Mouse (Mus musculus) heart, embryonic 14.5 days (tissue): ENCODE data around the gene Ncor2. TPM values are rescaled to one million over a fixed set of nuclear protein-coding genes. Genes with fewer than 3 reads are reported as not detected.

Source experiments
- ATAC-seq: fragments of 200-750 bp; cut with Nextera tagmentation; 2 replicates; pipeline ENCODE4 v1.8.0; 2017; ENCODE audit warnings: low read depth, moderate TSS enrichment; ENCODE audit not compliant: insufficient number of reproducible peaks, insufficient read depth, low FRiP score
- H3K27ac ChIP-seq, 2 experiments: fragments of 200-500 bp in 1 of 2; fragments of 300-500 bp in 1 of 2; sonication (generic) in 1 of 2; replicated peaks in 1 of 2; 2 replicates each; pipeline ENCODE4 v1.5.1; 2012 to 2014; ENCODE audit warnings: low read depth in 2 of 2, low read length in 2 of 2, control low read depth in 1 of 2, mild to moderate bottlenecking in 1 of 2, mixed read lengths in 1 of 2; ENCODE audit not compliant: control insufficient read depth in 1 of 2, insufficient read depth in 1 of 2
- H3K27me3 ChIP-seq: fragments of 300-500 bp; sonication (generic); 2 replicates; pipeline ENCODE4 v1.6.1; 2014; ENCODE audit warnings: mild to moderate bottlenecking, low read length, control low read depth; ENCODE audit not compliant: control insufficient read depth, insufficient read depth
- H3K36me3 ChIP-seq: fragments of 300-500 bp; sonication (generic); 2 replicates; pipeline ENCODE4 v1.6.1; 2014; ENCODE audit warnings: mild to moderate bottlenecking, control low read depth, low read length, mixed read lengths; ENCODE audit not compliant: control insufficient read depth, insufficient read depth
- H3K4me1 ChIP-seq, 2 experiments: fragments of 200-500 bp in 1 of 2; fragments of 300-500 bp in 1 of 2; sonication (generic) in 1 of 2; 2 replicates each; pipeline ENCODE4 v1.6.1; 2012 to 2014; ENCODE audit warnings: low read length in 2 of 2, control low read depth in 1 of 2, mixed read lengths in 1 of 2; ENCODE audit not compliant: control insufficient read depth in 2 of 2, insufficient read depth in 2 of 2
- H3K4me2 ChIP-seq: fragments of 300-500 bp; sonication (generic); 2 replicates; pipeline ENCODE4 v1.6.1; 2014; ENCODE audit warnings: mild to moderate bottlenecking, low read length
- H3K4me3 ChIP-seq, 2 experiments: fragments of 200-500 bp in 1 of 2; fragments of 300-500 bp in 1 of 2; sonication (generic) in 1 of 2; 2 replicates each; pipeline ENCODE4 v1.5.1; 2012 to 2014; ENCODE audit warnings: low read length in 2 of 2, mild to moderate bottlenecking in 2 of 2, control low read depth in 1 of 2, low read depth in 1 of 2, moderate library complexity in 1 of 2; ENCODE audit not compliant: control insufficient read depth in 1 of 2, insufficient read depth in 1 of 2
- H3K9ac ChIP-seq: fragments of 300-500 bp; sonication (generic); 2 replicates; pipeline ENCODE4 v1.6.1; 2014; ENCODE audit warnings: mild to moderate bottlenecking, low read length
- H3K9me3 ChIP-seq: fragments of 300-500 bp; sonication (generic); 2 replicates; pipeline ENCODE4 v1.6.1; 2016; ENCODE audit warnings: low read length, control low read depth; ENCODE audit not compliant: control insufficient read depth
- WGBS: fragments of 180-500 bp; shearing (Covaris S2); extraction: QIAGEN DNeasy Blood & Tissue Kit; methylation state at CpG from one replicate; pipeline ENCODE4 v1.1.7; 2014; 5-methylcytosine and 5-hydroxymethylcytosine counted together
- polyA plus RNA-seq: library from polyadenylated mRNA; unstranded; fragments of >200 nt; fragmentation: Nextera tagmentation; extraction: Ambion mirVana; gene quantifications from 2 replicates; pipeline ENCODE4 v1.2.1, GENCODE M21; 2014

The Ncor2 gene
- polyA plus RNA-seq, 1 experiment from 2014 or later, result 17.6 TPM

- no peaks in the 10 kb centered on the region for H3K27me3 ChIP-seq
- H3K36me3 ChIP-seq, result no peaks in the 10 kb centered on the region
- H3K9me3 ChIP-seq, result no peaks in the 10 kb centered on the region
- H3K4me3 ChIP-seq, result peak overlapping the region; percentile 41 to 86
- 7% methylated on average over 21 of the region's 25 CpGs for WGBS
- peak overlapping the region; percentile 71 for H3K4me2 ChIP-seq
- peak overlapping the region; percentile 4 to 76; a peak in 2 of 4 replicates for H3K27ac ChIP-seq
- peaks cover 37 to 49% of the 10 kb centered on the region in 2 experiments for H3K4me1 ChIP-seq
- peak overlapping the region; percentile 72 for H3K9ac ChIP-seq
- no peak for ATAC-seq
These were observed 963 bp upstream of the Ncor2 start for GRCm38 (mm10) chr5:125179735-125180629.

- H3K4me2 ChIP-seq, result peak overlapping the region; percentile 71
- WGBS, result under 1% methylated on average over 59 of the region's 60 CpGs
- no peaks in the 10 kb centered on the region for H3K27me3 ChIP-seq
- peak; percentile 20 for ATAC-seq
- peak overlapping the region; percentile 90 for H3K9ac ChIP-seq
- peaks cover 41 to 47% of the 10 kb centered on the region in 2 experiments for H3K4me1 ChIP-seq
- peak overlapping the region; percentile 46 to 93 for H3K27ac ChIP-seq
- peak overlapping the region; percentile 86 to 92 for H3K4me3 ChIP-seq
- no peaks in the 10 kb centered on the region for H3K36me3 ChIP-seq
- no peaks in the 10 kb centered on the region for H3K9me3 ChIP-seq
These were observed 630 bp downstream of the Ncor2 start for GRCm38 (mm10) chr5:125178171-125179006.

GRCm38 (mm10) chr5:125177481-125178134 lies 1.4 kb downstream of the Ncor2 start:
- peak; percentile 37 for ATAC-seq
- Histone ChIP-seq H3K4me3 (peak overlapping the region; percentile 86 to 92), H3K9ac (peak overlapping the region; percentile 90), H3K9me3 (no peaks in the 10 kb centered on the region), H3K27ac (peak overlapping the region; percentile 46 to 93), H3K27me3 (no peaks in the 10 kb centered on the region), H3K36me3 (no peaks in the 10 kb centered on the region), H3K4me1 (peaks cover 45 to 52% of the 10 kb centered on the region in 2 experiments), H3K4me2 (peak overlapping the region; percentile 71)
- WGBS, result under 1% methylated on average over 38 of the region's 44 CpGs

- peak overlapping the region; percentile 90 for H3K9ac ChIP-seq
- H3K9me3 ChIP-seq, result no peaks in the 10 kb centered on the region
- no peaks in the 10 kb centered on the region for H3K36me3 ChIP-seq
- ATAC-seq, result no peak
- H3K4me1 ChIP-seq, result peaks cover 50 to 60% of the 10 kb centered on the region in 2 experiments
- H3K27ac ChIP-seq, result peak overlapping the region in 1 of 2 experiments; percentile 93; a peak in 3 of 4 replicates
- H3K27me3 ChIP-seq, result no peaks in the 10 kb centered on the region
- 30% methylated on average over 12 of the region's 12 CpGs for WGBS
- H3K4me2 ChIP-seq, result peak overlapping the region; percentile 71
- H3K4me3 ChIP-seq, result peak overlapping the region; percentile 86 to 92; a peak in 3 of 4 replicates
These were observed 2.2 kb downstream of the Ncor2 start for GRCm38 (mm10) chr5:125176864-125177263.

- Histone ChIP-seq H3K9ac (peak overlapping the region; percentile 90; the same call in 1 of the 2 replicates), H3K4me3 (no peak overlapping the region), H3K36me3 (no peaks in the 10 kb centered on the region), H3K27me3 (no peaks in the 10 kb centered on the region), H3K4me1 (peaks cover 52 to 65% of the 10 kb centered on the region in 2 experiments), H3K27ac (no peak overlapping the region), H3K9me3 (no peaks in the 10 kb centered on the region), H3K4me2 (peak overlapping the region; percentile 71)
- ATAC-seq, result no peak
- WGBS, result 49% methylated on average over 5 of the region's 5 CpGs
These were observed 2.7 kb downstream of the Ncor2 start for GRCm38 (mm10) chr5:125176370-125176766.

GRCm38 (mm10) chr5:125175673-125176369 lies 3.2 kb downstream of the Ncor2 start:
- Histone ChIP-seq H3K36me3 (no peaks in the 10 kb centered on the region), H3K27me3 (no peaks in the 10 kb centered on the region), H3K4me3 (no peak overlapping the region), H3K9me3 (no peaks in the 10 kb centered on the region), H3K4me2 (peak overlapping the region; percentile 35), H3K27ac (peak overlapping the region; percentile 17 to 74; a peak in 1 of 4 replicates), H3K4me1 (peaks cover 56 to 70% of the 10 kb centered on the region in 2 experiments), H3K9ac (peak overlapping the region; percentile 14; the same call in 1 of the 2 replicates)
- 73% methylated on average over 9 of the region's 9 CpGs for WGBS
- ATAC-seq, result no peak
